Mouse (Mus musculus): Measurements from ENCODE around the gene Rab40c.
"Not testable (repeated sequence)": the region's sequence is repeated elsewhere in the genome, so short reads cannot be mapped to it uniquely, and the experiment has no call there.

Gene Rab40c

GRCm38 (mm10) chr17:25874721-25875170 is 44.8 kb downstream of the Rab40c start, which contains the start of gene Mettl26:
TSS of gene Mettl26 (plus strand) at chr17:25875074.
- in situ Hi-C loops (cut with MboI) = no loop called here

GRCm38 (mm10) chr17:25874148-25874720 is 45.3 kb downstream of the Rab40c start:
- in situ Hi-C loops (cut with MboI) = no loop called here

- in situ Hi-C loops (cut with MboI) = no loop called here
Measured at GRCm38 (mm10) chr17:25873405-25874147, 46.0 kb downstream of the Rab40c start.

- in situ Hi-C loops (cut with MboI) = no loop called here
Measured at GRCm38 (mm10) chr17:25872676-25873075, 46.9 kb downstream of the Rab40c start.

- in situ Hi-C loops (cut with MboI) = not testable (repeated sequence)
Measured at GRCm38 (mm10) chr17:25871566-25871965, 48.0 kb downstream of the Rab40c start.

- in situ Hi-C loops (cut with MboI) = no loop called here
Measured at GRCm38 (mm10) chr17:25869954-25870353, 49.6 kb downstream of the Rab40c start.

GRCm38 (mm10) chr17:25869498-25869897 is 50.0 kb downstream of the Rab40c start:
- in situ Hi-C loops (cut with MboI) = no loop called here

GRCm38 (mm10) chr17:25868601-25869191 is 50.8 kb downstream of the Rab40c start, which contains the start of gene Mcrip2:
TSS of gene Mcrip2 (minus strand) at chr17:25868764.
- in situ Hi-C loops (cut with MboI) = no loop called here

GRCm38 (mm10) chr17:25867836-25868600 is 51.5 kb downstream of the Rab40c start:
- in situ Hi-C loops (cut with MboI) = no loop called here

GRCm38 (mm10) chr17:25867509-25867835 is 52.1 kb downstream of the Rab40c start:
- in situ Hi-C loops (cut with MboI) = no loop called here

GRCm38 (mm10) chr17:25866172-25866571 is 53.4 kb downstream of the Rab40c start:
- in situ Hi-C loops (cut with MboI) = no loop called here

GRCm38 (mm10) chr17:25865288-25865687 is 54.2 kb downstream of the Rab40c start:
- in situ Hi-C loops (cut with MboI) = no loop called here

- in situ Hi-C loops (cut with MboI) = no loop called here
Measured at GRCm38 (mm10) chr17:25864311-25864710, 55.2 kb downstream of the Rab40c start.

GRCm38 (mm10) chr17:25863681-25864080 is 55.8 kb downstream of the Rab40c start:
- in situ Hi-C loops (cut with MboI) = no loop called here

- in situ Hi-C loops (cut with MboI) = no loop called here
Measured at GRCm38 (mm10) chr17:25861704-25862612, 57.6 kb downstream of the Rab40c start.

- in situ Hi-C loops (cut with MboI) = no loop called here
Measured at GRCm38 (mm10) chr17:25860832-25861703, 58.5 kb downstream of the Rab40c start, which contains the start of gene Wdr90. TSS of gene Wdr90 (minus strand) at chr17:25861501.

- in situ Hi-C loops (cut with MboI) = no loop called here
Measured at GRCm38 (mm10) chr17:25860229-25860628, 59.3 kb downstream of the Rab40c start.

- in situ Hi-C loops (cut with MboI) = no loop called here
Measured at GRCm38 (mm10) chr17:25844396-25844901, 75.1 kb downstream of the Rab40c start, which contains the start of gene Rhot2. TSS of gene Rhot2 (minus strand) at chr17:25844851.

- in situ Hi-C loops (cut with MboI) = no loop called here
Measured at GRCm38 (mm10) chr17:25843636-25844395, 75.7 kb downstream of the Rab40c start.
